Mouse (Mus musculus) kidney, embryonic 14.5 days (tissue): ENCODE measurements around the gene Isca1. TPM values are rescaled to one million over a fixed set of nuclear protein-coding genes. Genes with fewer than 3 reads are reported as not detected.
"Not testable (repeated sequence)": the region's sequence is repeated elsewhere in the genome, so short reads cannot be mapped to it uniquely, and the experiment has no call there.

Source experiments
- ATAC-seq: fragments of 200-750 bp; cut with Nextera tagmentation; 2 replicates; pipeline ENCODE4 v1.8.0; 2017; ENCODE audit warnings: moderate number of reproducible peaks, mild to moderate bottlenecking, moderate TSS enrichment, moderate library complexity; ENCODE audit not compliant: low FRiP score, low TSS enrichment
- H3K27ac ChIP-seq: fragments of 300-500 bp; sonication (generic); 2 replicates; pipeline ENCODE4 v1.5.1; 2014; ENCODE audit warnings: low read depth, mild to moderate bottlenecking, low read length, moderate library complexity, mixed read lengths
- H3K27me3 ChIP-seq: fragments of 300-500 bp; sonication (generic); 2 replicates; pipeline ENCODE4 v1.6.1; 2014; ENCODE audit warnings: mild to moderate bottlenecking, low read length; ENCODE audit not compliant: control insufficient read depth, insufficient read depth
- H3K36me3 ChIP-seq: fragments of 300-500 bp; sonication (generic); 2 replicates; pipeline ENCODE4 v1.6.1; 2014; ENCODE audit warnings: low read length, mixed read lengths; ENCODE audit not compliant: control insufficient read depth, insufficient read depth
- H3K4me1 ChIP-seq: fragments of 300-500 bp; sonication (generic); 2 replicates; pipeline ENCODE4 v1.6.1; 2014; ENCODE audit warnings: low read length, mixed read lengths; ENCODE audit not compliant: control insufficient read depth, insufficient read depth
- H3K4me2 ChIP-seq: fragments of 300-500 bp; sonication (generic); replicated peaks from 2 replicates; pipeline ENCODE4 v1.6.1; 2014; ENCODE audit warnings: low read depth, mild to moderate bottlenecking, low read length
- H3K4me3 ChIP-seq: fragments of 300-500 bp; sonication (generic); 2 replicates; pipeline ENCODE4 v1.5.1; 2014; ENCODE audit warnings: mild to moderate bottlenecking, low read length
- H3K9ac ChIP-seq: fragments of 300-500 bp; sonication (generic); 2 replicates; pipeline ENCODE4 v1.6.1; 2014; ENCODE audit warnings: low read depth, mild to moderate bottlenecking, low read length, moderate library complexity
- H3K9me3 ChIP-seq: fragments of 300-500 bp; sonication (generic); 2 replicates; pipeline ENCODE4 v1.6.1; 2016; ENCODE audit warnings: low read length; ENCODE audit not compliant: control insufficient read depth
- whole genome bisulfite sequencing: fragments of 180-500 bp; shearing (Covaris S2); extraction: QIAGEN DNeasy Blood & Tissue Kit; methylation state at CpG from one replicate; pipeline ENCODE4 v1.1.7; 2014; 5-methylcytosine and 5-hydroxymethylcytosine counted together
- polyA plus RNA-seq: library from polyadenylated mRNA; unstranded; fragments of >200 nt; fragmentation: Nextera tagmentation; extraction: Ambion mirVana; gene quantifications from 2 replicates; pipeline ENCODE4 v1.2.1, GENCODE M21; 2014

Isca1 gene
- polyA plus RNA-seq, 1 experiment from 2014 or later, result 134 TPM

DNA sequence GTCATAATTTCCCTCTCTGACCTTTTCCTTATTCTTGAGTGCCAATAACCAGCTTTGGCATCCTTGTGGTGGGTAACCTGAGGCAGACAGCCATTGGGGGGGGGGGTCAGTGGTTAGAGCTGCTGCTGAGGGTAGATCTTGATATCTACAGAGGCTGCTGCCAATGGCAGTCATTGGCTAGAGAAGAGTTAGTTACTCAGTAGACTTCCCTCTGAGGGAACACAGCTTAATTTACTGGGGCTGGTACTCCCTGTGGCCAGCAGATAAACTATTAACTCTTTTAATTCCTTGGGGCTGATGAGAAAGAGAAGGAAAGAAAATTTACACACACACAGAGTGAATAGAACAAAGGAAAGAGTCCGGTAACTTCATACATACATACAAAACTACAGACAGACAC, 50.1 kb downstream of the Isca1 start:
- Histone ChIP-seq H3K27ac (no peak overlapping the region), H3K4me1 (no peaks in the 10 kb centered on the region), H3K4me3 (no peak overlapping the region), H3K9me3 (no peaks in the 10 kb centered on the region), H3K4me2 (no peak overlapping the region), H3K36me3 (no peaks in the 10 kb centered on the region), H3K9ac (no peak overlapping the region), H3K27me3 (no peaks in the 10 kb centered on the region)
- 86% methylated on average over 1 of the region's 1 CpGs for WGBS
- no peak for ATAC-seq

DNA sequence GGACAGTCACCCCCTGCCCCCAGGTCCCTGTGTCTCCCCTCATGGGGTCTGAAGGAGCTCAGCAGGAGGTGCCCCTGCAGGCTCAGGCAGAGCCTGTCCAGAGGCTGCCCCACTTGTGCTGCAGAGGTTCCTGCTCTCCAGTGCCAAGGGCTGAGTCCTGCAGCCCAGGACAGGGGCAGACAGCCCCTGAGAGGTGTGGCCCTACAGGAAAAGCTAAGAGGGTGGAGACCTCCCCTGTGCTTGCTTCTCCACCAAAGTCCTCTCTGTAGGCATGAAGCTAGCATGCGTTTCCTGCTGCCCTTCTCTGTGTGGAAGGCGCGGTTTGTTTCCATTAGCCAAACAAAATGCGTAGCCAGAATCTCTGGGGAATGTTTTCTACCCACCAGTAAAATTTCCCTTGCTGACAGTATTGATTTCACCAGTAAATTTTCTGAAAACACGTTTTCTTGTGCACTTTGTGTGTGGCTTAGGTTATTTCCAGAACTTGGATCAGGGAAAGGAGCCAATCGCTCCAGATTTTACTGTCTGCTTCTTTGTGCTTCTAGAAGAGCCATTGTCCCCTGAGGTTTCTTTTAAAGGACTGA, 50.7 kb downstream of the Isca1 start:
- not testable (repeated sequence) for H3K9me3 ChIP-seq, H3K36me3 ChIP-seq, H3K9ac ChIP-seq, ATAC-seq, H3K27me3 ChIP-seq, H3K4me3 ChIP-seq, H3K4me2 ChIP-seq, H3K4me1 ChIP-seq, H3K27ac ChIP-seq
- WGBS, result 47% methylated on average over 6 of the region's 6 CpGs

DNA sequence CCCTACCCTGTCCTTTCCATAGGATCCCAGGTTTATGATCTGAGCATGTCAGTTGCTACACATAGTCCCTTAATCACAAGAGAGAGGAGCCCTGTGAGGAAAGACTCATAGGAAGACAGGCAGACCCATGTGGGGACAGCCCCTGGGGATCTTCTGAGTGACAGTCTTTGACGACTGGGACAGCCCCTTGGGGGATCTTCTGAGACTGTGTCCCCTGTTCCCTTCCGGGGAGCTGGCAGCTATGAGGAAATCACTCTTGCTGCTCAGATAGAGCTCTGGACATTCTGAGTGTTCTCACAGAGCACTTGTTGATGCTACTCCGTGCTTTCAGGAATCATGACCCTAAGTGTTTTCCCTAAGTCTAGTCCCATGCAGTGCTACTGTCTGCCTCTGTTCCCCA, 55.9 kb downstream of the Isca1 start:
- Histone ChIP-seq H3K4me3 (no peak overlapping the region), H3K27ac (no peak overlapping the region), H3K4me2 (no peak overlapping the region), H3K9ac (no peak overlapping the region), H3K4me1 (no peaks in the 10 kb centered on the region), H3K9me3 (no peaks in the 10 kb centered on the region), H3K36me3 (no peaks in the 10 kb centered on the region), H3K27me3 (no peaks in the 10 kb centered on the region)
- WGBS, result 40% methylated on average over 3 of the region's 3 CpGs
- no peak for ATAC-seq

DNA sequence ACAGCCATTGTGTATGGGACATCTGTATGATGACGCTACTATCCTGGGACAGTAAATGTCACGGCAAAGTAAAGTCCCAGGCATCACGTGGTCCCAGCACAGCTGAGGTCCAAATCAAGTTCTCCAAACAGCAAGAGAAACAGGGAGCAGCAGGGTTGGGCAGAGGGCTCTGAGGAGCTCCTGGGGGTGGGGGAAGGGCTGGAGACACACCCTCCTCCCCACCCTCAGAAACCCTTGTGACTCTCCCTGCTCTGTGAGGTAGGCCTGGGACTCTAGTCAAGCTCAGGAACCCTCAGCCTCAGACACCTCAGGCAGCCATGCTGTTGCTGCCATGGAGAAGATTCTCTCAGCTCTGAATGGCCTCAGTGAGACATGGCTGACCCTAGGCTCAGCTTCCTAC, 57.6 kb downstream of the Isca1 start, which contains the start of gene Spata31d1b:
TSS of gene Spata31d1b (plus strand) at position 301 of the 400 bp plus-strand sequence.
- H3K27me3 ChIP-seq, H3K4me2 ChIP-seq, H3K9me3 ChIP-seq, H3K36me3 ChIP-seq, H3K4me1 ChIP-seq, H3K27ac ChIP-seq, H3K4me3 ChIP-seq, ATAC-seq, H3K9ac ChIP-seq: not testable (repeated sequence)
- WGBS, result 73% methylated on average over 3 of the region's 3 CpGs

DNA sequence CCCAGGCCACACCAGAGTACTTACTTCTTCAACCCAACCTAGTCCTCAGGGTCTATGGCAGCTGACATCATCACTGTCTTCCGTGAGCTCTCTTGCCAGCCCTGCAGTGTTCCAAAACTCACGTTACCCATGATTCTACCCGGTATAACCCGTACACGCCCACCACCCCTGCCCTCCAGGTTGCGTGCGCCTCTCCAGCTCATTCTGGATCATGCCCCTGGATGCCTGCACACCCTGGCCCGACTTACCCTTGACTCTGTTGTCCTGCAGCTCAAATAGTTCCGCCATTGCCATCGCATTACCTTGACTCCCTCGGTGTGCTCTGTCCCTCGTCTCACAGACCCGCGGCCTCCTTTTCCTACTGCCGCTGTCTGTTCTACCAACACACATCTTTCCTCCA, 59.4 kb downstream of the Isca1 start, which contains the start of gene Spata31d1a:
TSS of gene Spata31d1a (minus strand) at position 101 of the 400 bp plus-strand sequence.
- no peak within 1 kb of the TSS for H3K9ac ChIP-seq
- H3K4me3 ChIP-seq, result no peak within 1 kb of the TSS
- no peak within 1 kb of the TSS for H3K27ac ChIP-seq
- 91% methylated on average over 15 of the region's 15 CpGs for WGBS
- no peaks in the 10 kb centered on the region for H3K4me1 ChIP-seq
- H3K9me3 ChIP-seq, result no peaks in the 10 kb centered on the region
- no peak within 1 kb of the TSS for H3K4me2 ChIP-seq
- no peaks in the 10 kb centered on the region for H3K27me3 ChIP-seq
- no peaks in the 10 kb centered on the region for H3K36me3 ChIP-seq
- ATAC-seq, result no peak

Other genes with a start within 250 kb of the Isca1 start
- 17.9 and 18.6 TPM in 2 replicates for gene Agtpbp1, start 184.6 kb downstream of the Isca1 start, polyA plus RNA-seq
- 93.0 and 101 TPM in 2 replicates for gene Naa35, start 184.6 kb downstream of the Isca1 start, polyA plus RNA-seq
- gene Golm1, start 94.0 kb downstream of the Isca1 start, polyA plus RNA-seq, result 27.9 and 41.9 TPM in 2 replicates
- gene 4921517D22Rik, start 75.7 kb downstream of the Isca1 start, polyA plus RNA-seq, result not detected in 2 replicates
- gene Spata31d1a, start 59.5 kb downstream of the Isca1 start, polyA plus RNA-seq, result 0.43 TPM in 1 of 2 replicates, not detected in the other
- not detected in 2 replicates for gene Spata31d1b, start 57.5 kb downstream of the Isca1 start, polyA plus RNA-seq
- not detected in 2 replicates for gene Spata31d1d, start 38.1 kb downstream of the Isca1 start, polyA plus RNA-seq
- not detected in 2 replicates for gene 1700014D04Rik, start 23.1 kb downstream of the Isca1 start, polyA plus RNA-seq
- not detected in 2 replicates for gene Gm49354, start 12.4 kb upstream of the Isca1 start, polyA plus RNA-seq
- gene Tut7, start 53.3 kb upstream of the Isca1 start, polyA plus RNA-seq, result 23.6 and 43.9 TPM in 2 replicates